Mouse (Mus musculus): ENCODE data around the gene Gnb2.

DNA sequence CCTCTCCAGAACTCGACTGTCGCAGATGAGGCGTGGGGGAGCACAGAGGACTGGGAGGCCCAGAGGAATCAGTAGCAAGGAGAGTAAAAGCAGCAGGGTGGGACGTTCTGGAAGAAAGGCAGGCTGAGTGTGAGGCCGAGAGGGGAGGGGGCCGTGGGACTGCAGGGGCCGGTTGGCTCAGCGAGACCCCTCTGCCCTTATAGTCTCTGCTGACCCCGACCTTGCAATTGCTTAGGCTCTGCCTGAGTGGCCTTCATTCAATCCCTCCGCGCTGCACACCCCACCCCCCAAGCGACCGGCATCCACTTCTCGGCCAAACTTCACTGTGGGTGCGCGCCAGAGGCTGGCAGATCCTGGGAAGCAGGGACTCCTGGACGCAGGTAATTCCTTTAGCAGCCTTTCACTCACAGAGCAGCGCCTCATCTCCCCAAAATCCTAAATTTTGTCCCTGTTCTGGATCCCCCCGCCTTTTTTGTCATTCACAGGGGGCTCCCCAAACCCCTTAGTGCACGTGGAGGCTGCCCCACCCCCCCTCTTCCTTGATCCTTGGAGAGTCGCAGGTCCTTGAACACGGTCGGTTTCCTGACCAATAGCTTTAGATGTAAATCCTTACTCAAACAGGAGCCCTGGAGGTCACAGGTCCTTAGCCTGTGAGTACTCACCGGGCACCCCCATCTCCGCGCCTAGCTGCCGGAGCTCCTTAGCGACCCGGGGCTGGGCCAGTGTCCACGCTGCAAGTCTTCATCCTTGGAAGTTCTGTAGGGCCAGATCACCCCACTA lies 48.0 kb downstream of the Gnb2 start:
- TF ChIP-seq EP300 (IDR thresholded peaks at IDR 0.05) = no peak
- TF ChIP-seq CTCF (IDR thresholded peaks at IDR 0.05) = no peak

Data from lung, postnatal 0 days (tissue).